Mouse (Mus musculus) urinary bladder, adult 2 months (tissue): ENCODE results near the gene Dtx3. TPM values are rescaled to one million over a fixed set of nuclear protein-coding genes. Genes with fewer than 3 reads are reported as not detected.
A peak's percentile ranks its signal among the peaks of the same experiment; 100 is the strongest.
"Not testable (repeated sequence)": the region's sequence is repeated elsewhere in the genome, so short reads cannot be mapped to it uniquely, and the experiment has no call there.

Experiments
- DNase-seq: peaks from one replicate; pipeline ENCODE4 v3.0.0; 2022; ENCODE audit warnings: low spot score
- polyA plus RNA-seq: library from polyadenylated mRNA; depleted of rRNA; stranded (reverse); fragments of >200 nt; gene quantifications from 2 replicates; pipeline ENCODE4 v1.2.3, GENCODE M21; 2012

Gene Dtx3
- polyA plus RNA-seq, 1 experiment = 272 TPM

DNA sequence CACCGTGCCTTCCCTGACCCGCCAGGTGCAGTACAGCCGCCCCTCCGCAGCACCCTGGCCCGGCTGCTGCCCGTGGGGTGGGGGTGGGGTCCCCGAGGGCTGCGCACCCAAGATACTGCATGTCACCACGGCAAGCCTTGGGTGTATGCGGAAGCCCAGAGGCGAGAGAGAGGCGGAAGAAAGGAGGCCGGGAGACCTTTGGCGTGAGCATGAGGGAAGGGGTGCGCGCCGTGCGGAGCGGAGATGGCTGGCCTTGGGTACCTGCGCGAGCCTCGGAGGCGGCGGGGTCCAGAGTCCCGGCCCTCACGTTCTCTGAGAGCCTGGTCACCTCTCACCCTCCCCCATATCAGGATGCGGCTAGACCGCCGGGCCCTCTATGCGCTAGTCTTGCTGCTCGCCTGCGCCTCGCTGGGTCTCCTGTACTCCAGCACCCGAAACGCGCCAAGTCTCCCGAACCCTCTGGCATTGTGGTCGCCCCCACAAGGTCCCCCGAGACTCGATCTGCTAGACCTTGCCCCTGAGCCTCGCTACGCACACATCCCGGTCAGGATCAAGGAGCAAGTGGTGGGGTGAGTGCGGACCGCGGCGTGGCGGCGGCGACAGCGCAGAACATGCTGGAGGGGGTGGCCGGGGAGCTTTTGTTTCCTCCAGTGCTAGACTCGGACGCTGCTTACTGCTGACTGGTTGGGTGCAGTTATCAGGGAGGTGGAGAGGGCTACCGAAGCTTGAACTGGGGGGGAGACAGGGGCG, 29.7 kb downstream of the Dtx3 start:
- DNase-seq = no peak

DNA sequence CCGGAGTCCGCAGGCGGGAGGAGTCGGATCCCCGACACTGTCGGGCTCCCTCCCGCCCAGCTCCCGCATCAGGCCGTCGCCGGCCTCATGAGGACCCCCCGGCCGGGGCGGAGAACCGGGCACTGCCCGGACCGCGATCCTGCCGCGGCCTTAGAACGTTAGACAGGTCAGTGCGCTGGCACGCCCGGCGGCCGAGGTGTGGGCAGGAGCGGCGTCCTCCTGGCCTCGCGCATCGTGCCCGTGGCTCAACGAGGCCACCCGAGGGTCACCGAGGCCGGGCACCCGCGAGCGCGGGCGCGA, 30.2 kb downstream of the Dtx3 start:
- no peak for DNase-seq

DNA sequence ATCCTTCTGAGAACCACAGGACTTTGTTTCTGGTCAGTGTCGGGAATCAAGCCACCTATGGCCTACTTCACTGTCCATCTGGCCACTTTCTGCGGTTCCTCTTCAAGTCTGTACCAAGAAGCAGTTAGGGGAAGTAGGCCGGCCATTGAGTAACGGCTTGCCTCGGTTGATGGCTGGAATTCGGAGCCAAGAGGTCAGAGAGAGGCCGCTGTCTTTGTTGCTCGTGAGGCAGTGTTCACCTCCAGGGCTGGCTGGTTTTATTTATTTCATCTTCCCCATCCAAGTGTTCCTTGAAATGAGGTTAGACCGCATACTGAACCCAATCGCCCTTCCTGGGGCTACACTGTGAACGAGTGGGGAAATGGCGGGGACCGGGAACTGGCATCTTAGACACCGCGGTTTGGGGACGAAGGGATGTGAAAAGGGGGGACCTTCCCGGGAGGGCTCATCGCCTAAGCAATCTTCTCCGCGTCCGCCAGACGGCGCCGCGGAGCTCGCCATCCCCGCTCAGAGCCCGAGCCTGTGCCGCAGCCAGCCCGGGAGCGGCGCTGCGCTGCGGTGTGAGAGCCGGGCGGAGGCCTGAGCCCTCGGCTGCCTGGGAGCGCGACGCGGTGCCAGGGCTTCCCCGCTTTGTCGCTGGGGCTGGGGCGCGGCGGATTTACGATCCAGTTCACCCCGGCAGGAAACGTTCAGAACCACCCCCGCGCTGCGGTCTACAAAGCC, 30.7 kb downstream of the Dtx3 start, which contains the start of gene B4galnt1:
B4galnt1 (plus strand) TSS at position 595 of the 723 bp plus-strand sequence.
- DNase-seq = peak; percentile 54

DNA sequence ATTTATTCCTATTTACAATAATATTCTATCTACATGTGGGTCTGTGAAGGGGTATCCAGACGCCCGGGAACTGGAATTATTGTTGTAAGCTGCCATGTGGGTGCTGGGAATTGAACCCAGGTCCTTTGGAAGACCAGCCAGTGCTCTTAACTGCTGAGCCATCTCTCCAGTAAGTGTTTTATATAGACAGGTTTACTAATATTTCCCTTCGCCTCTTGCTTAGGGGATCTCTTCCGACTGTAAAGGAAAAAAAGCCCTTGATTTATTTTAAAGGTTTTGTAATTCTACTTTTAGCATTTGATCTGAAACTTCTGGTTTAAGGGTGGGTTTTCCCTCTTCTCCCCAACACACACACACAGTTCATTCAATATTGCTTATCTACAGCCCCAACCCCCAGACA, 31.3 kb downstream of the Dtx3 start:
- DNase-seq = no peak

DNA sequence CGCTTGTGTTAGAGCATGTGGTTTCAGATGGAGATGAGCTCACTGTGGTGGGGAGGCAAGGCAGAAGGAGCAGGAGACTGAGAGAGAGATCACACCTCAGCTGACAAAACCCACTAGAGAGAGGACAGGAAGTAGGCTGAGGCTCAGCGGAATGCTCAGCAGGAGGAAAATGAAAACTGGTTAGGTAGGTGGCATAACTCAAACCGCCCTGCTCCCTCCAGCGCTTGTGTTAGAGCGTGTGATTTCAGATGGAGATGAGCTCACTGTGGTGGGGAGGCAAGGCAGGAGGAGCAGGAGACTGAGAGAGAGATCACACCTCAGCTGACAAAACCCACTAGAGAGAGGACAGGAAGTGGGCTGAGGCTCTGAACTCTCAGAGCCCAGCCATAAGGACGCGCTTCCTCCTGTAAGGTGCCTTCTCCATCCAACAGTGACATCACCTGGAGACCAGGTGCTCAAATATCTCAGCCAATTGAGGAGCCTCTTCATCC, 32.7 kb downstream of the Dtx3 start:
- DNase-seq = not testable (repeated sequence)

- DNase-seq = no peak
Measured at GRCm38 (mm10) chr10:127160728-127161127, 34.8 kb downstream of the Dtx3 start.

- DNase-seq = no peak
Measured at GRCm38 (mm10) chr10:127160081-127160480, 35.4 kb downstream of the Dtx3 start.

DNA sequence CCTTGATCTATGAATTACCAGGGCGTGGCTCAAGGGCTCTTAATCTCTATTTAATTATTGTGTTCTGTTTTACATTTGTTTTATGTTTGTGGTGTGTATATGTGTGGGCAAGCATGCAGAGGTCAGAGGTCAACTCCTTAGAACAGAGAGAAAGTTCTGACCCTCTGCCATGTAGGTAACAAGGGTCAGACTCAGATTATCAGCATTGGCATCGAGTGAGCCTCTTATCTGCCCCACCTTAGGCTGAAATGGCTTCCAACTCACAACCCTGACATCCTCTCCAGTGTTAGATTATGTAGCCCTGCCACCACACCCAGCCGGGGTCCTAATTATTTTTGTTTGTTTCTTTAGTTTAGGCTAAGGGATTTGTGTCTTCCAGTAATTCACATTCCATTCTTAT, 37.1 kb downstream of the Dtx3 start:
- no peak for DNase-seq

DNA sequence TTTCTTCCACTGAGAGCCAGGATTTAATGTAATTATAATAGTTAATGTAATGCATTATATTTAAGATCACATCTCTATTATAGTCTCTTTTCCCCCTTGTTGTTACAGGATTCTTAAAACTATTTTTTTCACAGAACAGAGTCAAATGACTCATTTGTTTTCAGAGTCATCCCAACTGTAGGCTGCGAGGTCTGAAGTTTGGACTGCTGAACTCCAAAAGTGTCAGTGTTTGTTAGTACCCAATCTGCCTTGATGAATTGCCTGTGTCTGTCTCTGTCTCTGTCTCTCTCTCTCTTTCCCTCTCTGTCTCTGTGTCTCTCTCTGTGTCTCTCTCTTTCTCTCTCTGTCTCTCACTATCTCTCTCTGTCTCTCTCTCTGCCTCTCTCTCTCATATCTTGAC, 39.0 kb downstream of the Dtx3 start:
- DNase-seq = no peak

DNA sequence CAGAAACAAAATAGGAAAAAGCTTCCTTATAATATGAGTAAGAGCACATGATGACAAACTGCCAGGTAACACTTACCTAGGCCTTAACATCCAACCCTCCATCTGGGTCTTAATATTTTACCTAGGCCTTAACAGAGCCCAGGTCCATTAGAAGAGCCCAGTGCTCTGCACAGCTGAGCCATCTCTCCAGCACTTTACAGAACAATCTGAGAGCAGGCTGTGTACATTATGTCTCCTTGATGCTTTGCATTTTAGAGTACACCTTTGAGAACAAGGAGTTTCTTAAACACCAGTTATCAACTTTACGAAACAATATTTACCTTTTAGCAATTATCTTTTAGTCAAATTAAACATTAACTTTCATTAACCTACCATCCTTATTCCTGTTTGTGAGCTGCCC, 39.4 kb downstream of the Dtx3 start:
- no peak for DNase-seq

DNA sequence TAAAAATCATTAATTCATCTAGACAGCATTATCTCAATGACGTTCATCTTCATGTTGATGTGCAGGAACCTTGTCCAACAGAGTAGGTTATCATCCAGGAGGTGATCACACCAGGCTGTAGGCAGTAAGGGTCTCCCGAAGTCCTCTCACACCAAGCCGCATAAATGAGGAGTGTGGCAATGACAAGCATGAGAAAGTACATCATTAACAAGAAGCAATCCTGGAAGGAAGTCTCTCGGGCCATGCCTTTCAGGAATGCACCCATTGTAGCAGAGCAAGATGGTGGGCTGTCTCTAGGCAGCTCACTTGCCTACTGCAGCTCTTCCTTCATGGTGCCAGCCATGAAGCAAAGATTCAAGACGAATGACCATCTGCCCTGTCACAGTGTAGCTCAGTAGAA, 40.9 kb downstream of the Dtx3 start:
- DNase-seq = no peak

DNA sequence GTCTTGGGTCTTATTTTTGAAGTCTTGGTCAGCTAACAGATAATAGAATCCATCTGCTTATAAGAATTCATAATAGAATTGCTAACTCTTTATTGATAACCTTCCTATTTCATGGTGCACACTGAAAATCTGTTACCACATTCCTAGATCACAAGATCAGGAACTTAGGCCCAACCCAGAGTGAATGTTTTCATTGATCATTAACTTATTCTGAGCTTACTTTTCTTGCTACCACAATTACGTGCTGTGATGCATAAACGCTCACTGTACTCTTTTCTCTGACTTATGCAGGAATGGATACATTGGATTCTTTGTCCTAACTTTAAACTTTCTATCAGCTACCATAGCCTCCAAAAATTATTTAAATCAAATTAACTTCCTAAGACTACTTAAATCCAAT, 41.3 kb downstream of the Dtx3 start:
- no peak for DNase-seq

DNA sequence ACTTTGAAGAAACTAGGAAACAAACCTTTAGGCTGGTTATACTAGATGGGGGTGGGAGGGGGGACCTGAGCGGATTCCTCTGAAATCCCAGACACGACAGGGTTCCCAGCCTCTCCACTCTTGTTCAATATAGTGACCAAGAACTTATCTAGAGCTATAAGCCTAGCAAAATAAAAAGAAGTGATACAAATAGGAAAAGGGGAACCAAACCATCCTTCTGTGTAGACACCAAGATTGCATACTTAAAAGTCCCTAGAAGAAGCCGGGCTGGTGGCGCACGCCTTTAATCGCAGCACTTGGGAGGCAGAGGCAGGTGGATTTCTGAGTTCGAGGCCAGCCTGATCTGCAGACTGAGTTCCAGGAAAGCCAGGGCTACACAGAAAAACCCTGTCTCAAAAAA, 42.2 kb downstream of the Dtx3 start:
- DNase-seq = no peak

DNA sequence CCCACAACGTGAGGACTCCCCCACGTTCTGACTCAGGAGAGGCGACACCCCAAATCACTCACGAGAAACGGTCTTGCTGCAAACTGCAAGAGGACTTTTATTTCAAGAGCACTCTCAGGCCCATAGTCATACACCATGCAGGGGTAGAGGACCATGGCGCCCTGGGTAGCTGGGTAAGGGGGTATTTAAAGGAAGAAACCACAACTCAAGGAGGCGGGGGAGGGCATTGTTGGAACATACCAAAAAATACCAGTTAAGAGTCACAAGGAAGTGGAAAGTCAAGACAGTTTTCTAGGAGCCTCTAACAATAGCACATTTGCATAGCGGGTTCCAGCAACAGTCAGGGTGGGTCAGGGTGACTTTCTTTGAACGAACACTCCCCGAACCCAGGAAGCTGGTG, 43.0 kb downstream of the Dtx3 start:
- DNase-seq = not testable (repeated sequence)

DNA sequence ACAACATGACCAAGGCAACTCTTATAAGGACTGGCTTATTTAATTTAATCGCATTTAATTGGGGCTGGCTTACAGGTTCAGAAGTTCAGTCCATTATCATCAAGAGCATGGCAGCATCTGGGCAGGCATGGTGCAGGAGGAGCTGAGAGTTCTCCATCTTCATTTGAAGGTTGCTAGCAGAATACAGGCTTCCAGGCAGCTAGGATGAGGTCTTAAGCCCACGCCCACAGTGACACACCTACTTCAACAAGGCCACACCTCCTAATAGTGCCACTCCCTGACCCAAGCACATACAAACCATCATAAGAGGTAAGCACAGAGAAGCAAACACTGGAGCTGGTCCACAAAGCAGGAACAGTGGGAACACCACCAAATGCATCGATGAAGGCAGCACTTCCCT, 44.3 kb downstream of the Dtx3 start:
- not testable (repeated sequence) for DNase-seq

DNA sequence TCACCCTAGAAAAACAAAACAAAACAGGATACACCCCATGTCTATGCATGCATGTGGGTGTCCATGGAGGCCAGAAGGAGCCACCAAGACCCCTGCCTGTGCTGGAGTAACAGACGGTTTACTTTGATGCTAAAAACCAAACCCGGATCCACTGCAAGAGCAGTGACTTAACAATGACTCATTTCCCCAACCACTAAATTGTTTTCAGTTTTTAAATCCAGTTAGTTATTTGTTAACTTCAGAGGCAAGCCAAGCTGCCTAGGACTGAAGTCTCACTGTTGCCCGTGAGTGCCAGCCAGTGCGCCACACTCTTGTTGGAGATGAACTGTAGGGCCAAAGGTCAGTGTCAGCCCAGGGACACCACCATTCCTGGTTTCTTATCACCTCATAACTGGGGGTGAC, 45.1 kb downstream of the Dtx3 start:
- no peak for DNase-seq

GRCm38 (mm10) chr10:127147135-127147534, 48.4 kb downstream of the Dtx3 start:
- no peak for DNase-seq

- no peak for DNase-seq
Measured at GRCm38 (mm10) chr10:127145303-127145702, 50.2 kb downstream of the Dtx3 start.

DNA sequence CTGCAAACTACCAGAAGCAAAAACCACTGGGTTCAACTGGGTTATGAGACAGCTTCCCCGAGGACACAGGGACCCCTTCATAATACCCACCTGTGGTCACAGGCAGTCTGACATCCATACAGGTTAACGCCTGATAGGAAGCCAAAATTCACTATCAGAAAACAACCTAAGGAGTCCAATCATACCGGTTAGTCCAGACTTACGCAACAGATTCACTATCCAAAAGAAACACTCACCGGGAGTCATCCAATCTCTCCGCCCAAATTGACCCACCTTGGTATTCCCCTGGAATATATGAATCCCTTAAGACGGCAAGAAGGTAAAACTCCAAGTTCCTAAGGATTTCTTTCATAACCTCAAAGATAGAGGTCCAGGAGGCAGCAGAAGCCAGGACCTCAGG, 51.0 kb downstream of the Dtx3 start:
- DNase-seq = no peak

DNA sequence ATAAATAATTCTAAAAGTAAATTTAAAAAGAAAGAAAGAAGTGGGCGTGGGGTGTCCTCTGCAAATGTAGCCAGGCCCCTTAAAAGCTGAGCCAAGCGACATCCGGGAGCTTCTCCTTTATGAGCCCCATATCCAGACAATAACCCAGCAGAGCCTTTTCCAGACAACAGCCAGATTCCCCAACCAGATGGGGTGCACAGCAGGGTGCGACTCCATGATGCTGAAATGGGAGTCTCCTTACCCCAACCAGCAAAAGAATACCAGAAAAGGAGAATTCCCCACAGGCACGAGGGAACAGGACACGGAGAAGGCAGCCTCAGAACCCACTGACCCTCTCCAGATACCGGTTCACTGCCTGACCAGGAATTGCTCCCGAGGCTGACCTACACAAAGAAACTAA, 52.3 kb downstream of the Dtx3 start:
- no peak for DNase-seq

GRCm38 (mm10) chr10:127141500-127141899, 54.0 kb downstream of the Dtx3 start:
- DNase-seq = no peak

DNA sequence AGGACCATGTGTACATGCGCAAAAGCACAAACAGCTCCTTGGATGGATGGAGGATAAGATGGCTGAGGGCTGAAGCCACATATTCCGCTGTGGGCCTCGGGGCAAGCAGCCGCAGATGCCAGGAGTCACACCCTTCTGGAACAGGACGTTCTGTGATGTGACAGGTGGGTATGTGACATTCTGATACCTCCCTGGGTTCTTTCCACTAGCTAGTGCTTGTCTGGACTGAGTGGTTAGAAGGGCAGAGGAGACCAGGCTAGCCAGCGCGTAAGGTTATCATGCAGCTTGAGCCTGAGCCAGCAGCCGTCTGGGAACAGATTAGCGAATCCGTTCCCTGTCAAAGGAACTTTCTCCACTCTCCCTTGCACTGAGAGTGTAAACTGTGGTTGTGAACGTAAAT, 54.6 kb downstream of the Dtx3 start:
- DNase-seq = no peak
